Mouse (Mus musculus) regulatory T cell (primary cell): ENCODE measurements around the gene Adam10.

ENCODE experiments used
- in situ Hi-C: fragments of 300-600 bp; cut with MboI, MseI; formaldehyde crosslinking; loops from one replicate; pipeline ENCODE4 v1.15.1; 2025; ENCODE audit warnings: high pct_unique_total_duplicates

Adam10 gene

GRCm38 (mm10) chr9:70671772-70672579, 6.8 kb upstream of the Adam10 start:
- in situ Hi-C loops, result no loop called here

DNA sequence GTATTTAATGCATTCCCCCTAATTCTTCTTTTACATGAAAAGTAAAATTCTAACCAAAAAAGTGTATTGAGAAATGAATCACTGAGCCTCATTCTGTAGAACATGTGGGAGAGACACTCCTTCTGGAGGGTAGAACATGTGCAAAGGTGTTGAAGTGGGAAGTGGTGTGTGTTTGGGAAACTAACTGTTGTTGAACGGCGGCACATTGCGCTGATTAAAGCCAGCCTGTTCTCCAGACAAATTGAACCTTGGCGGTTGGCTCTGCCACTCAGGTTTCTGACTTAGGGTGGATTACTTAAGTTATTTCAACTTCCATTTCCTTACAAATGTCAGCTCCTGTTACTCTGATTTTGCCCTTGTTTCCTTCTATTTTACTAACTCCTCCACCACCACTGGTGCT, 5.1 kb upstream of the Adam10 start:
- in situ Hi-C loops, result no loop called here

DNA sequence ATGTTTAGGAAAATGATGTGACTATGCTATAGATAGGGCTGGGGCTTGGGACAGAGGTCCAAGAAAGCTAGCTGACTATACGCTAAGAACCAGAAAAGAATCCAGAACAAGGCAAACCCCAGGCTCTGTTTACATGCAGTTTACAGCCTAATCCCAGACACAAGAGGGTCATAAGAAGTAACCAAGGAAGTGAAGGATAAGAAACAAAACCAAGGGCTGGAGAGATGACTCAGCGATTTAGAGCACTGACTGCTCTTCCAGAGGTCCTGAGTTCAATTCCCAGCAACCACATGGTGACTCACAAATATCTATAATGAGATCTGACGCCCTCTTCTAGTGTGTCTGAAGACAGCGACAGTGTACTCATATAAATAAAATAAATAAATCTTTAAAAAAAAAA, 3.7 kb upstream of the Adam10 start:
- in situ Hi-C loops, result no loop called here

DNA sequence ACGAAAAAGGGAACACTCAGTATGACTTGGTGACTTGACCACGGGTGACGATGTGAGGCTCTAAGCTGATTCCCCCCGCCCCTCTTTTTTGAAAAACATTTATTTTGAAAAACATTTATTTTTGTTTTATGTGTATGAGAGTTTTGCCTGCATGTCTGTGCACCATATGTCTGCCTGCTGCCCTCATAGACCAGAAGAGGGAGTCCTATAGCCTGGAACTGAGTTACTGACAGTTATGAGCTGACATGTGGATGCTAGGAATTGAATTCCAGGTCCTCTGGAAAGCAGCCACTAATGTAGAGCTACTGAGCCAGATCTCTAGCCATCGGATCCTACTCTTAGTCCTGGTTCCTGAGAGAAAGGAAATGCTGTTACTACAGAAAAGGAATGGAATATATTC, 2.8 kb upstream of the Adam10 start:
- in situ Hi-C loops, result no loop called here

DNA sequence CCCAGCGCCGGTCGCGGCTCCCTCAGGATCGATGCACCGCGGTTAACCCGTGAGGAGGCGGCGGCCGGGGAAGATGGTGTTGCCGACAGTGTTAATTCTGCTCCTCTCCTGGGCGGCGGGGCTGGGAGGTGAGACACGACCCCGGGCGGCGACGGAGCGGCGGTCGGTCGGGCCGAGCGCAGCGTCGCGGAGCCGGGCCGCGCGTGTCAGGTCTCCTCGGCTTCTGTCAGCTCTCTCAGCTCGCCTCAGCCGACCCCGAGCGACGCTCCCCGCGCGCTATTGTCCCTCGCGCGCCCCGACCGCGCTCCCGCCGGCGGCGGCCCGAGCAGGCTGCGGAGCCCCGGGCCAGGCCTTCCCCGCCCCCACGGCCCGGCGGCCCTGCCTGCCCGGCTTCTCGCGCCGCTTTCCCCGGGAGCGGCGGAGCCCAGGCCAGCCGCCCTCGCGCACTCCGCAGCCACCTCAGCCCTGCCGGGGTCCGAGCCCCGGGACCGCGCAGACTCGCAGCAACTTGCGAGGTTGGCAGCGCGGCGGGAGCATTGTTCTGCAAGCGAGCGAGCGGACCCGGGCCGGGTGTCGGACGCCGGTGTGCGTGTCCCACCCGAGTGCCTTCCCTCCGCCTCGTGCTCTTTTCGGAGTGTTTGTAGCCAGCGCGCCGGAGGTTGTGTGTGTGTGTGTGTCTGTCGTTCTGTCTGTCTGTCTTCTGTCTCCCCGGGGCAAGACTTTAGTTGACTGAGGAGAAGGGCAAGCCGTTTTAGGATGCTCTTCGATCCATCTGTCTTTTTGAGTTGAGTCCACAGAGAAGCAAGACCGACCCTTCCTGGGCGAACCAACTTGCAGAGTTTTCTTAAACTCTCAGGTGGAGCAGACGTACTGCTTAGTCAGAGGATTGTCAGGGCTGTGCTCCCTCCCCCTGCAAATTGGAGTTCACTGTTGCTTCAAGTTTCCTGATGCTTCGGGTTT, 615 bp downstream of the Adam10 start:
- in situ Hi-C loops, result no loop called here

- in situ Hi-C loops, result no loop called here
These were observed 3.4 kb downstream of the Adam10 start for GRCm38 (mm10) chr9:70682202-70682601.

DNA sequence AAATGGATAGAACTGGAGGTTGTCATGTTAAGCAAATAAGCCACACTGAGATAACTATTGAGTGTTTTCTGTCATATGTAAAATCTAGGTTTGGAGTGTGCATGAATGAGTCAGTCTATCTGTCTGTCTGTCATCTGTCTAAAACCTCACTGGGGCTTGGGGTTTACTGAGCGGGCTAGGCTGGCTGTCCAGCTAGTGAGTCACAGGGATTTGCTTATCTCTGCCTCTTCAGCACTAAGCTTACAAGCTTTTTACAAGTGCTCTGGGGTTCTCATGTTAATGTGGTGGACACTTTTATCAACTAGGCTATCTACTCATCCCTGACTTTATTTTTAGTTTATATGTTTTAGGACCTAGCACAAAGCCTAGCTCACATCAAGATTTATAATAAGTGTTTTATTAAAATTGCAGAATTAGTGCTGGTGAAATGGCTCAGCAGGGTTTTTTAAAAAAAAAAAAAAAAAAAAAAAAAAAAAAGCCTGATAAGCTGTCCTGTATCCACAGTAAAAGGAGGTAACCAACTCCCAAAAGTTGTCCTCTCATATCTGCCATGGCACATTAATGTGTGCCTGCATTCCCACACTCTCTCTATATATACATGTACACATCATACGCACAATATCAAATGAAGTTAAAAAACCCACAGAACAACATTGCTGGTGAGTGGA, 9.6 kb downstream of the Adam10 start:
- in situ Hi-C loops, result no loop called here

DNA sequence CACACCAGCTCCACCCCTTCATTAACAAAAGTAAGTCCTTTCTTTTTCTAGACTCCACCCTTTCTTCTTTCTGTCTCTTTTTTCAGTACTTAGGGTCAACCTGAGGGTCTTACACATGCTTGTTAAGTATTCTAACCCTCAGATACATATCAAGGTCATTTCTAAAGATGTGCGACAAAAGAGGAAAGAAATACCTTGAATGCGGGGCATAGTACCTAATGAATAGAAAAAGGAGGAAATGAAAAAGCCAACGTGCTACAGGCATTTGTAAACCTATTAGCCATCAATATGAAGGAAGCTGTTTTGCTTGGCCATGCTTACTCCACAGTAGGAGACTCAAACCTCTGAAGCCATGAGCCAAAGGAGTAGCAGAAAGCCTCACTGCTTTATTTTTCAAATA, 11.1 kb downstream of the Adam10 start:
- in situ Hi-C loops, result no loop called here

GRCm38 (mm10) chr9:70690579-70690978, 11.8 kb downstream of the Adam10 start:
- in situ Hi-C loops, result no loop called here

DNA sequence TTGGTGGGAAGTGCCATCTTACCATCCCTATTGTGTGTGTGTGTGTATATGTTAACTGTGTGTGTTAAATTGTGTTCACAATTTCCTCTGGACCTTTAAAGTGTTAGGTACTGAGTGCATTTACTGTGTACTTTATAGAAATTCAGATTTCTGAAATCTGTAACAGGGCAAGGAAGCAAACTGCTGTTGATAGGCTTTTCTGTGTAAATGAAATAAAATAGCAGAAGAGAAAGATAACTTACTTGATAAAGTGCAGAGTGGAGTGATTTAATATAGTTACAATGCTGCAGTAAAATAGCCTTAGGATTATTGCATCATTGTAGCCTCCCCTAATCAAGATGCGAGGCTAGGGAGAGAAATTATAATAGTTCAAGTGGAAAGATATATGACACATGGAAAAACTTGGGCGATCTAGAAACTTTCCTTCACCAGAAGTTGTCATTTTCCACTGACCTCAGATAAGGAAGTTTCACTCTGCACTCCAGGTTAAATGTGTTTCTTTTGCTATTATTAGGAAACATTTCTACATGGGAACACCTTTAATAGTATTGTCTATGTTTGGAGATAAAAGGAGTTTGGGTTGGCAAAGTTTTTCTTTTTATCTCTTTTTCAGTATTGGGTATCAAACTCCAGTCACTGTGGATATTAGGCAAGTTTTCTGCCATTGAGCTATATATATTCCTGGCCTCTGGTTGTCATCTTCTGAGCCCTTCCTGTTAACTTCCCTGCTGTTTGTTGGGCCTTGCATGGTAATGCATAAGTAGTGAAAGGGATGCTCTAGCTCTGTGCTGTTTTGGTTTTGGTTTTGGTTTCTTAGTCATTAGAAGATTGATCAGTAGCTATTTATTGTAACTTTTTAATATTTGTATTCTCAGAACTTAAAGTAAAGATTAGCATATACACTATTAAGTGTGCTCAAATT, 13.2 kb downstream of the Adam10 start:
- in situ Hi-C loops, result no loop called here

DNA sequence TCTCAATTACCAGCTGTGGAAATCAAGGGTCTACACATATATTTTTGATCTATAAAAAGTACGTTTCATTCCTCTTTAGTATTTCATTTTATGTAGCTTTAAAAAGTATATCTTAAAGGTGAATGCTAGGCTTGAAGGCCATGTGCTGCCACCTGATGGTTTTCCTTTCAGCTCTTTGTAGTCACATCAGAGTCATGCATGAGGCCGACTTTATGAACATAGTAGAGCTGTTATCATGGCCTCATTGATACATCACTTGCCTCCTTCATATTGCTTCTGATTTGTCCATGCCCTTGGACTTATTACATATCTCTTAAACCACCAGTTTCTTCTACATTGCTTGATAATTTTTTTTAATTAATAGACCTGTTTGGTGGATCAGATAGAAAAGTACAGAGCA, 16.9 kb downstream of the Adam10 start:
- in situ Hi-C loops, result no loop called here

DNA sequence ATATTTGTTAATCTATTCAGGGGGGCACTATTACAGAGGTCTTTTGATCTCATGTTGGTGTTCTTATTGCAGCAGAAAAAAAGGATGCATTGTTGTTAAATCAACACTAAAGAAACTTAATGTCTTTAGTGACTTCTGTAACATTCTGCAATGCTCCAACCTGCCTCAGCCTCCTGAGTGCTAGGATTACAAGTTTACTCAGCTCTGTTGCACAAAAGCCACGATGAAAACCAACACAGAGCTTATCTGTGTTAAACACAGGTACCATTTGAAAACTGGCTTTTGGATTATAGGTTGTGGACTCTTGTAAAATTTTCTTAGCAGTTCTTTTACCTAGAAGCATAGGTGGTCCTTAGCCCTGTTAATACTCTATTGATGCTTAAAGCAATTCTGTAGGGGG, 19.3 kb downstream of the Adam10 start:
- in situ Hi-C loops, result no loop called here

DNA sequence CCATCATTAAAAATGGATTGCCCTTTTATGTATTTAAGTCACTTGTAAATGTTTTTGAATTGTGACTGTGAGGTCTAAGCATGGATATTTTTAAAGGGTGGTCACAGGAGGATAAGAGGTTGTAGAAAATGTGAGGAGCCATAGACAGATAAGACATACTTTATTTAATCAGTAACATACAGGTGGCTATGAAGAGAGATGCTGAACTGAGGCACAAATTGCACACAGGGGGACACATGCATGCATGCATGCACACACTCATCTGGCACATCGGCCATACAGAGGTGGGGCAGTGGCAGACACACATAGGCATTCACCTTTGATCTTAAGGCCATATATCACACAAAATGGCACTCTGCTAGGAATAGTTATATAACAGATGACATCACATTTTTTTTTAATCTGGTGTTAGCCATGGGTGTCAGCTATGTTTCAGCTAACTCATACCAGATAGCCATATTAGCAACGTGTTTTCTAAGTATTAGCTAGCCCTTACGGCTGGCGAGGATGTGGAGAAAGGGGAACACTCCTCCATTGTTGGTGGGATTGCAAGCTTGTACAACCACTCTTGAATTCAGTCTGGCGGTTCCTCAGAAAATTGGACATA, 24.9 kb downstream of the Adam10 start:
- in situ Hi-C loops, result no loop called here

- in situ Hi-C loops, result no loop called here
These were observed 27.6 kb downstream of the Adam10 start for GRCm38 (mm10) chr9:70706444-70706843.

GRCm38 (mm10) chr9:70729544-70729943, 50.7 kb downstream of the Adam10 start:
- in situ Hi-C loops, result no loop called here

GRCm38 (mm10) chr9:70731079-70731478, 52.3 kb downstream of the Adam10 start:
- in situ Hi-C loops, result no loop called here

GRCm38 (mm10) chr9:70733208-70733607, 54.4 kb downstream of the Adam10 start:
- in situ Hi-C loops, result no loop called here

GRCm38 (mm10) chr9:70739998-70740397, 61.2 kb downstream of the Adam10 start:
- in situ Hi-C loops, result no loop called here

- in situ Hi-C loops, result no loop called here
These were observed 72.9 kb downstream of the Adam10 start for GRCm38 (mm10) chr9:70751504-70752222.

DNA sequence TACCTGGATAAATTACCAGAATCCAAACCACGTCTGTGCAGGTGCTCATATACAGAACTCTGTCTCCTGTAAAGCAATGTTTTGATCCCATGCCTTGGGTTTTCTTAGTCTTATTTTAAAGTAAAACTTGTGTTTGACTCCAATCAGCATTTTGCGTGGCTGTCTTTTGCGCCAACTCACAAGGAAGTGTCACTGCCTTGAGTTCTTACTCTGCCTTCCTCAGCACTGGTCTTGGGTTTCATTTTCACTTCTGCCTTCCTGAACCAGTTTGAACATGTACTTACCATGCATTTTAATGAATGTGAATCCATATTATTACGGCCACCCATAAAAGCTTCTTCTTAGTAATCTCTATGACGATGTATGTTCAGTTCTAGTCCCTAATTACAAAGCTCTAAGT, 82.2 kb downstream of the Adam10 start:
- in situ Hi-C loops, result no loop called here
